Comparison of ENCODE assay signal across 9 mouse cellular contexts in genomic region chr7:120977063-120977462, GRCm38 (mm10). TPM values are rescaled to one million over a fixed set of nuclear protein-coding genes. Genes with fewer than 3 reads are reported as not detected.
DNase-seq lines count a peak whose midpoint lies in the region; ATAC-seq and TF ChIP-seq lines count a peak whose summit lies in the region.
"Had no signal": no experiment of that assay in that cellular context is flagged by ENCODE, and none has a peak within 500 bp of the region (broad histone marks: within the 10 kb centered on the region; RNA-seq: fewer than 3 reads in every experiment).

No protein-coding gene starts in this region.

- no peak overlapping the region for H3K4me3 ChIP-seq in heart, postnatal 0 days (ENCODE audit: low read depth, low read length)
- H3K4me3 ChIP-seq in lung, embryonic 14.5 days (ENCODE audit: low read depth, low read length) = no peak overlapping the region
- H3K4me3 ChIP-seq: limb, embryonic 15.5 days had no signal

- DNase-seq in gastrocnemius, adult 18-20 months (ENCODE audit: low spot score) = peak; percentile 15
- no peak for DNase-seq in gastrocnemius, adult 8-10 months (ENCODE audit: low spot score in 2 of 2)
- peak; percentile 42 for DNase-seq in MN1 (ENCODE audit: low spot score)
- DNase-seq in heart, postnatal 0 days (ENCODE audit: low spot score) = peak; percentile 56
- DNase-seq in lung, embryonic 14.5 days = peak; percentile 91
- DNase-seq in thymus, postnatal 0 days (ENCODE audit: low spot score) = no peak
- no peak for DNase-seq in spleen, adult 18-20 months

- peak overlapping the region; percentile 80 for H3K27ac ChIP-seq in heart, postnatal 0 days (ENCODE audit: low read depth)
- H3K27ac ChIP-seq in lung, embryonic 14.5 days (ENCODE audit: low read depth) = 0 out of 2 replicates have a peak overlapping the region, but pooled peaks have one; percentile 40
- H3K27ac ChIP-seq: limb, embryonic 15.5 days had no signal

- H3K9me3 ChIP-seq in heart, postnatal 0 days (replicated peaks; ENCODE audit: control insufficient read depth, low read length) = no peaks in the 10 kb centered on the region
- no peaks in the 10 kb centered on the region for H3K9me3 ChIP-seq in lung, embryonic 14.5 days (ENCODE audit: low read depth, low read length)
- H3K9me3 ChIP-seq: limb, embryonic 15.5 days had no signal

- no peak overlapping the region for H3K9ac ChIP-seq in heart, postnatal 0 days (replicated peaks; ENCODE audit: low read depth, low read length)
- H3K9ac ChIP-seq in lung, embryonic 14.5 days = no peak overlapping the region
- H3K9ac ChIP-seq: limb, embryonic 15.5 days had no signal

- peak; percentile 58 for ATAC-seq in heart, postnatal 0 days (ENCODE audit: insufficient read depth, low read depth)
- ATAC-seq in lung, embryonic 14.5 days (ENCODE audit: insufficient read depth) = peak; percentile 48
- ATAC-seq in activated CD4-positive, CD25-positive, alpha-beta regulatory T cell, adult 4 months = no peak

- no peaks in the 10 kb centered on the region for H3K27me3 ChIP-seq in heart, postnatal 0 days (ENCODE audit: control insufficient read depth, insufficient read depth, low read length)
- no peaks in the 10 kb centered on the region for H3K27me3 ChIP-seq in lung, embryonic 14.5 days (ENCODE audit: insufficient read depth, low read length)
- H3K27me3 ChIP-seq: limb, embryonic 15.5 days had no signal

- H3K36me3 ChIP-seq in heart, postnatal 0 days (replicated peaks; ENCODE audit: control insufficient read depth, insufficient read depth, low read length) = no peaks in the 10 kb centered on the region
- no peaks in the 10 kb centered on the region for H3K36me3 ChIP-seq in lung, embryonic 14.5 days (ENCODE audit: insufficient read depth)
- H3K36me3 ChIP-seq: limb, embryonic 15.5 days had no signal

- TF ChIP-seq CTCF in heart, postnatal 0 days (IDR thresholded peaks at IDR 0.05; ENCODE audit: low read depth) = no peak
- no peak for TF ChIP-seq CTCF in lung, embryonic 14.5 days (IDR thresholded peaks at IDR 0.05; ENCODE audit: low read depth)

- TF ChIP-seq EP300 in heart, postnatal 0 days (IDR thresholded peaks at IDR 0.05; ENCODE audit: low read depth) = no peak

- H3K4me2 ChIP-seq in heart, postnatal 0 days (ENCODE audit: low read depth, low read length) = no peak overlapping the region
- peak overlapping the region; percentile 25 for H3K4me2 ChIP-seq in lung, embryonic 14.5 days
- H3K4me2 ChIP-seq: limb, embryonic 15.5 days had no signal

- 37% methylated on average over 7 of the region's 7 CpGs for whole genome bisulfite sequencing in heart, postnatal 0 days
- WGBS in lung, embryonic 14.5 days = 30% methylated on average over 7 of the region's 7 CpGs

- H3K4me1 ChIP-seq in heart, postnatal 0 days (ENCODE audit: control insufficient read depth, insufficient read depth) = peaks cover 3% of the 10 kb centered on the region; the same call in 1 of the 2 replicates
- peaks cover 29% of the 10 kb centered on the region for H3K4me1 ChIP-seq in lung, embryonic 14.5 days (ENCODE audit: insufficient read depth)

RNA-seq across cellular contexts. Expression of gene Cdr2, which starts 5.0 kb away (rescaled TPM):
- total RNA-seq in gastrocnemius, adult 18-20 months (2021) = 1 to 10 TPM; 2.3 to 3.9 TPM
- total RNA-seq in gastrocnemius, adult 8-10 months (2022) = 1 to 10 TPM; 1.2 to 2.7 (median 1.6) TPM
- total RNA-seq in heart, postnatal 0 days (2014; rRNA removed; ENCODE audit: low replicate concordance) = 18.5 and 41.5 TPM in 2 replicates
- polyA plus RNA-seq in heart, postnatal 0 days (2015; fragmentation: Nextera tagmentation; extraction: Ambion mirVana) = 3.5 and 4.5 TPM in 2 replicates
- 13.4 and 13.5 TPM in 2 replicates for polyA plus RNA-seq in lung, embryonic 14.5 days (2014; fragmentation: Nextera tagmentation; extraction: Ambion mirVana)
- polyA plus RNA-seq in thymus, postnatal 0 days (2015; fragmentation: Nextera tagmentation; extraction: Ambion mirVana) = 2.9 and 3.2 TPM in 2 replicates
- 1 to 10 TPM; 1.0 to 1.3 TPM for polyA plus RNA-seq in activated CD4-positive, CD25-positive, alpha-beta regulatory T cell, adult 4 months (2017; shearing (Covaris generic))

RNA-seq across cellular contexts. Expression of gene Mfsd13b, which starts 5.2 kb away (rescaled TPM):
- total RNA-seq in gastrocnemius, adult 18-20 months (2021) = not detected
- total RNA-seq in gastrocnemius, adult 8-10 months (2022) = not detected
- not detected in 2 replicates for total RNA-seq in heart, postnatal 0 days (2014; rRNA removed; ENCODE audit: low replicate concordance)
- polyA plus RNA-seq in heart, postnatal 0 days (2015; fragmentation: Nextera tagmentation; extraction: Ambion mirVana) = 0.15 and 0.33 TPM in 2 replicates
- polyA plus RNA-seq in lung, embryonic 14.5 days (2014; fragmentation: Nextera tagmentation; extraction: Ambion mirVana) = 0.14 TPM in 1 of 2 replicates, not detected in the other
- 0.12 and 0.49 TPM in 2 replicates for polyA plus RNA-seq in thymus, postnatal 0 days (2015; fragmentation: Nextera tagmentation; extraction: Ambion mirVana)
- not detected for polyA plus RNA-seq in activated CD4-positive, CD25-positive, alpha-beta regulatory T cell, adult 4 months (2017; shearing (Covaris generic))

RNA-seq across cellular contexts. Expression of gene Mettl9, which starts 57.2 kb away (rescaled TPM):
- 10 to 100 TPM; 21.2 to 22.5 TPM for total RNA-seq in gastrocnemius, adult 18-20 months (2021)
- total RNA-seq in gastrocnemius, adult 8-10 months (2022) = 10 to 100 TPM; 20.4 to 26.1 (median 23.6) TPM
- 44.8 and 52.8 TPM in 2 replicates for total RNA-seq in heart, postnatal 0 days (2014; rRNA removed; ENCODE audit: low replicate concordance)
- polyA plus RNA-seq in heart, postnatal 0 days (2015; fragmentation: Nextera tagmentation; extraction: Ambion mirVana) = 81.2 and 82.4 TPM in 2 replicates
- 166 and 180 TPM in 2 replicates for polyA plus RNA-seq in lung, embryonic 14.5 days (2014; fragmentation: Nextera tagmentation; extraction: Ambion mirVana)
- 86.3 and 93.3 TPM in 2 replicates for polyA plus RNA-seq in thymus, postnatal 0 days (2015; fragmentation: Nextera tagmentation; extraction: Ambion mirVana)
- polyA plus RNA-seq in activated CD4-positive, CD25-positive, alpha-beta regulatory T cell, adult 4 months (2017; shearing (Covaris generic)) = 1 to 10 TPM; 8.2 to 8.3 TPM

RNA-seq across cellular contexts. Expression of gene Polr3e, which starts 59.5 kb away (rescaled TPM):
- total RNA-seq in gastrocnemius, adult 18-20 months (2021) = 10 to 100 TPM in 1 of 2 experiments, 1 to 10 TPM in 1; 9.0 to 10.0 TPM
- 10 to 100 TPM in 1 of 4 experiments, 1 to 10 TPM in 3; 7.7 to 11.2 (median 8.4) TPM for total RNA-seq in gastrocnemius, adult 8-10 months (2022)
- total RNA-seq in heart, postnatal 0 days (2014; rRNA removed; ENCODE audit: low replicate concordance) = 14.5 and 20.6 TPM in 2 replicates
- polyA plus RNA-seq in heart, postnatal 0 days (2015; fragmentation: Nextera tagmentation; extraction: Ambion mirVana) = 11.5 and 12.2 TPM in 2 replicates
- polyA plus RNA-seq in lung, embryonic 14.5 days (2014; fragmentation: Nextera tagmentation; extraction: Ambion mirVana) = 24.3 and 24.6 TPM in 2 replicates
- 26.4 and 27.1 TPM in 2 replicates for polyA plus RNA-seq in thymus, postnatal 0 days (2015; fragmentation: Nextera tagmentation; extraction: Ambion mirVana)
- polyA plus RNA-seq in activated CD4-positive, CD25-positive, alpha-beta regulatory T cell, adult 4 months (2017; shearing (Covaris generic)) = 10 to 100 TPM; 10.8 to 12.3 TPM

Comparison
In these comparisons a context has a peak if more than half of its experiments do, and no peak if none do; other contexts are left out.
1. DNase-seq: peak in gastrocnemius, adult 18-20 months (single experiment), MN1 (single experiment), heart, postnatal 0 days (single experiment) and lung, embryonic 14.5 days (single experiment); none in gastrocnemius, adult 8-10 months (0 of 2), thymus, postnatal 0 days (single experiment) and spleen, adult 18-20 months (0 of 2).